Mouse (Mus musculus): ENCODE measurements around the gene Mthfd1.

GRCm38 (mm10) chr12:76290271-76290670 is 35.2 kb downstream of the Mthfd1 start:
- TF ChIP-seq CTCF (IDR thresholded peaks at IDR 0.05; ENCODE audit: control insufficient read depth, insufficient read depth, insufficient read length) (no peak), MAX (IDR thresholded peaks at IDR 0.05) (no peak), USF1 (IDR thresholded peaks at IDR 0.05; ENCODE audit: low read depth) (no peak), FOSL1 (IDR thresholded peaks at IDR 0.05; ENCODE audit: insufficient read depth, low read length, poor library complexity, severe bottlenecking) (no peak), CEBPB (IDR thresholded peaks at IDR 0.05; ENCODE audit: low read depth) (no peak)
